Mouse (Mus musculus): ENCODE data around the gene Adam34.
"Not testable (repeated sequence)": the region's sequence is repeated elsewhere in the genome, so short reads cannot be mapped to it uniquely, and the experiment has no call there.

The Adam34 gene

GRCm38 (mm10) chr8:43709949-43710348 is at the start of gene Adam34:
Gene Adam34 (minus strand): TSS chr8:43710049.
- no peak for DNase-seq (ENCODE audit: low read depth, low spot score)

- DNase-seq (ENCODE audit: low read depth, low spot score): no peak
Measured at GRCm38 (mm10) chr8:43627176-43627575, 82.7 kb downstream of the Adam34 start, which contains the start of gene Gm5346. Gene Gm5346 (minus strand): TSS chr8:43627276.

GRCm38 (mm10) chr8:43616046-43616445 is 93.8 kb downstream of the Adam34 start:
- DNase-seq (ENCODE audit: low read depth, low spot score): no peak

GRCm38 (mm10) chr8:43603657-43604056 is 106.2 kb downstream of the Adam34 start:
- not testable (repeated sequence) for DNase-seq (ENCODE audit: low read depth, low spot score)

- DNase-seq (ENCODE audit: low read depth, low spot score): not testable (repeated sequence)
Measured at GRCm38 (mm10) chr8:43603166-43603565, 106.7 kb downstream of the Adam34 start.
